ENCODE assay signal across 9 mouse cellular contexts in genomic region chr4:63508232-63508631, GRCm38 (mm10). TPM values are rescaled to one million over a fixed set of nuclear protein-coding genes. Genes with fewer than 3 reads are reported as not detected.
DNase-seq lines count a peak whose midpoint lies in the region; TF ChIP-seq lines count a peak whose summit lies in the region.
"Had no signal": no experiment of that assay in that cellular context is flagged by ENCODE, and none has a peak within 500 bp of the region (broad histone marks: within the 10 kb centered on the region; RNA-seq: fewer than 3 reads in every experiment).

No protein-coding gene starts in this region.

- peak; percentile 71 for TF ChIP-seq CTCF in C2C12 (IDR thresholded peaks at IDR 0.05; ENCODE audit: control insufficient read depth, insufficient read depth, insufficient read length)

- H3K79me3 ChIP-seq in C2C12 (ENCODE audit: low read depth): no peaks in the 10 kb centered on the region

- peak; percentile 90 for DNase-seq in NIH3T3 (ENCODE audit: low read depth)
- DNase-seq in cerebellum, adult 9-11 months: peak; percentile 48
- DNase-seq in gastrocnemius, adult 18-20 months (ENCODE audit: low spot score): peak; percentile 87
- DNase-seq in large intestine, adult 2 months (ENCODE audit: low read depth, low spot score): peak; percentile 61
- DNase-seq in lung, postnatal 14 days: peak; percentile 90
- peak; percentile 43 for DNase-seq in right cerebral cortex, postnatal 25 days
- DNase-seq in urinary bladder, postnatal 36 days (ENCODE audit: low spot score in 2 of 2): peak; percentile 59 to 74

- no peak overlapping the region for H3ac ChIP-seq in C2C12 (ENCODE audit: control insufficient read depth, insufficient read length, low read depth)

- H3K36me3 ChIP-seq in C2C12 (ENCODE audit: control insufficient read depth, insufficient read depth): no peaks in the 10 kb centered on the region
- H3K36me3 ChIP-seq: heart, embryonic 13.5 days had no signal

- WGBS in large intestine, adult 2 months: 17% methylated on average over 4 of the region's 4 CpGs

- H3K79me2 ChIP-seq in C2C12 (ENCODE audit: control insufficient read depth, insufficient read depth): no peaks in the 10 kb centered on the region

- no peaks in the 10 kb centered on the region for H3K27me3 ChIP-seq in C2C12 (ENCODE audit: control insufficient read depth, insufficient read depth, insufficient read length)
- H3K27me3 ChIP-seq: heart, embryonic 13.5 days had no signal

- no peak overlapping the region for H3K4me3 ChIP-seq in C2C12 (ENCODE audit: insufficient read depth, poor library complexity, severe bottlenecking)
- H3K4me3 ChIP-seq: heart, embryonic 13.5 days had no signal

TF ChIP-seq in C2C12, 6 proteins besides CTCF, POLR2A, EP300 and RAD21:
- TF ChIP-seq FOSL1 (IDR thresholded peaks at IDR 0.05; ENCODE audit: insufficient read depth, low read length, poor library complexity, severe bottlenecking) (no peak), MYOD1 (IDR thresholded peaks at IDR 0.05; ENCODE audit: control insufficient read depth, insufficient read length, low read depth) (no peak), MAX (IDR thresholded peaks at IDR 0.05) (no peak), USF1 (IDR thresholded peaks at IDR 0.05; ENCODE audit: low read depth) (no peak), MYOG (IDR thresholded peaks at IDR 0.05; ENCODE audit: control insufficient read depth, extremely low read depth, insufficient read length) (no peak), CEBPB (IDR thresholded peaks at IDR 0.05; ENCODE audit: low read depth) (no peak)

RNA-seq across cellular contexts. Expression of gene Whrn, which starts 12.4 kb away (rescaled TPM):
- polyA plus RNA-seq in C2C12 (2012; fragmentation: generic; extraction: Trizol): 28.9 TPM
- total RNA-seq in gastrocnemius, adult 18-20 months (2021): 1 to 10 TPM; 5.5 to 6.5 TPM
- polyA plus RNA-seq in large intestine, adult 2 months (2012; rRNA removed): 11.0 and 14.1 TPM in 2 replicates

RNA-seq across cellular contexts. Expression of gene Atp6v1g1, which starts 36.3 kb away (rescaled TPM):
- 335 TPM for polyA plus RNA-seq in C2C12 (2012; fragmentation: generic; extraction: Trizol)
- total RNA-seq in gastrocnemius, adult 18-20 months (2021): 100 to 1,000 TPM; 276 to 291 TPM
- 37.2 and 39.9 TPM in 2 replicates for polyA plus RNA-seq in large intestine, adult 2 months (2012; rRNA removed)

RNA-seq across cellular contexts. Expression of gene Tmem268, which starts 50.3 kb away (rescaled TPM):
- 19.5 TPM for polyA plus RNA-seq in C2C12 (2012; fragmentation: generic; extraction: Trizol)
- total RNA-seq in gastrocnemius, adult 18-20 months (2021): 10 to 100 TPM; 15.8 to 16.4 TPM
- 12.7 and 14.8 TPM in 2 replicates for polyA plus RNA-seq in large intestine, adult 2 months (2012; rRNA removed)
